Mouse (Mus musculus): ENCODE measurements at regions not wholly inside any gene's neighbourhood (a gene's known extent, or its start where the extent isn't known, plus 50 kb on each side); places are given as distances from the start of the nearest gene placed in this dataset.

DNA sequence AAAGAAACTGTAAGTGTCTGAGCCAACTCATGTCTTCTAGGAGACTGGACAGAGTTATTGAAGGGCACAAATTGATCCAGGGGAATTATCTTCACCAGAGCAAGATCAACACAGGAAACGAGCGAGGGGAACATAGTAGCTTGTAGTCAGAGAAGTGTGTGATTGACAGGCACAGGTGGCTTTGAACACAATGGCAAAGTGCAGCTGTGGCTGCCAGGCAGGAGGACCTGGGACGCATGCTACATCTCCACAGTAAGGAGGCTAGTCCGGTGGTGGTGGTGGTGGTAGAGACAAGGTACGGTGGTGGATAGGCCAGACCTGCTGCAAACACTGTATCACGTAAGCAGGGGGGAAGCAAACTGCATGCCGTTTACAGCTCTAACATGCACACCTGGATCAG is 240.4 kb upstream of the Map3k7 start:
- no peak for ATAC-seq (ENCODE audit: low FRiP score)
- Histone ChIP-seq H3K9ac (no peak overlapping the region), H3K4me2 (no peak overlapping the region), H3K9me3 (0 out of 2 replicates have a peak, but pooled peaks cover 3% of the 10 kb centered on the region), H3K4me3 (replicated peaks) (no peak overlapping the region), H3K36me3 (replicated peaks) (no peaks in the 10 kb centered on the region), H3K27ac (no peak overlapping the region), H3K4me1 (peaks cover 18% of the 10 kb centered on the region), H3K27me3 (no peaks in the 10 kb centered on the region)
- WGBS = 75% methylated on average over 7 of the region's 7 CpGs

DNA sequence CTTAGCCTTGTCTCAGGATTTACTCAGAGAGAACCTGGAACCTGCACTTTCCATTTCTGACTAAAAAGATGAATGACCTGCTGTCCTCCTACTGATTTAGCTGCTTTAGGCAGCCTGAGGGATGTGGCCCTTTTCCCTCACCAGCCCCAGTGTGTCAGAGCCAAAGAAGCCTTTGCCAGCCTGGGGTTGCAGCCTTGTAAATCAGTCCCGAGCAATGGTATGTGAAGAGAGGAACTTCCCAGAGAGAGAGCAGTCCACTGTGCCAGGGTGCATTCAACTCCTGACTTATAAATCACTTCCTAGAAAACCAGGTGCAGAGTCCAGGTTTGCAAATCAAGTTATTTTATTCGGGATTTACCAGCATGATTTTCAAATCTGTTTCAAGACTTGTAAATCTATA is 239.5 kb upstream of the Map3k7 start:
- 0 out of 2 replicates have a peak, but pooled peaks cover 3% of the 10 kb centered on the region for H3K9me3 ChIP-seq
- H3K27ac ChIP-seq = no peak overlapping the region
- no peak for ATAC-seq (ENCODE audit: low FRiP score)
- peaks cover 21% of the 10 kb centered on the region for H3K4me1 ChIP-seq
- WGBS = 88% methylated on average over 2 of the region's 2 CpGs
- no peaks in the 10 kb centered on the region for H3K36me3 ChIP-seq (replicated peaks)
- H3K4me3 ChIP-seq (replicated peaks) = no peak overlapping the region
- no peak overlapping the region for H3K4me2 ChIP-seq
- H3K27me3 ChIP-seq = no peaks in the 10 kb centered on the region
- H3K9ac ChIP-seq = no peak overlapping the region

GRCm38 (mm10) chr4:31727498-31728148 is 236.3 kb upstream of the Map3k7 start:
- peaks cover 21% of the 10 kb centered on the region for H3K4me1 ChIP-seq
- WGBS = 31% methylated on average over 9 of the region's 9 CpGs

GRCm38 (mm10) chr4:31728149-31728516 is 235.8 kb upstream of the Map3k7 start:
- Histone ChIP-seq H3K9ac (no peak overlapping the region), H3K9me3 (no peaks in the 10 kb centered on the region), H3K36me3 (replicated peaks) (no peaks in the 10 kb centered on the region), H3K4me1 (peaks cover 21% of the 10 kb centered on the region), H3K27me3 (no peaks in the 10 kb centered on the region), H3K4me3 (replicated peaks) (no peak overlapping the region), H3K4me2 (peak overlapping the region; percentile 11; the same call in 1 of the 2 replicates), H3K27ac (peak overlapping the region; percentile 42; the same call in 1 of the 2 replicates)
- WGBS = 49% methylated on average over 3 of the region's 3 CpGs
- ATAC-seq (ENCODE audit: low FRiP score) = peak; percentile 61

More at GRCm38 (mm10) chr4:31727498-31728148, 236.3 kb upstream of the Map3k7 start:
- no peak overlapping the region for H3K9ac ChIP-seq
- H3K27ac ChIP-seq = 0 out of 2 replicates have a peak overlapping the region, but pooled peaks have one; percentile 42
- peak overlapping the region; percentile 11; the same call in 1 of the 2 replicates for H3K4me2 ChIP-seq
- H3K9me3 ChIP-seq = no peaks in the 10 kb centered on the region
- H3K4me3 ChIP-seq (replicated peaks) = no peak overlapping the region
- ATAC-seq (ENCODE audit: low FRiP score) = peak; percentile 85
- H3K27me3 ChIP-seq = no peaks in the 10 kb centered on the region
- H3K36me3 ChIP-seq (replicated peaks) = no peaks in the 10 kb centered on the region

GRCm38 (mm10) chr4:31743776-31744175 is 220.1 kb upstream of the Map3k7 start:
- no peak overlapping the region for H3K4me2 ChIP-seq
- H3K36me3 ChIP-seq (replicated peaks) = no peaks in the 10 kb centered on the region
- 0 out of 2 replicates have a peak, but pooled peaks cover 4% of the 10 kb centered on the region for H3K4me1 ChIP-seq
- 91% methylated on average over 3 of the region's 3 CpGs for WGBS
- H3K9me3 ChIP-seq = no peaks in the 10 kb centered on the region
- no peak overlapping the region for H3K27ac ChIP-seq
- H3K27me3 ChIP-seq = no peaks in the 10 kb centered on the region
- ATAC-seq (ENCODE audit: low FRiP score) = no peak
- no peak overlapping the region for H3K9ac ChIP-seq
- no peak overlapping the region for H3K4me3 ChIP-seq (replicated peaks)

DNA sequence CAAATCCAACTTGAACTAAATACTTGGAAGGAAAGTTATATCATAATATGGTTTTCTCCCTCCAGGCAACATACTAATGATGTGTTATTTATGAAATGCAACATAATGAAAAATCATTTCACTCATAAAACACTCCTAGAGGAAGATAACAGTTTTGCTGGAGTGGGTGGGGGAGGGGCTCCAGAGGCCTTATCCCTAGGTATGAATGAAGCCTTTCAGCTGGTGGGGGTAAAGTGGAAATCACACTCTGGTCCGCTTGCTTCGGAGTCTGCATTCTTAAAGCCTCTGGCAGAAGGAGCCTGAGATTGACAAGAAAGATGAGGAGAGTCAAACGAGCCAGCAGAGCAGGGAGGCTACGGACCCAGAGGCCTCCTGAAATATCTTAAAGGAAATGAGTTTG is 219.5 kb upstream of the Map3k7 start:
- Histone ChIP-seq H3K27me3 (no peaks in the 10 kb centered on the region), H3K9ac (no peak overlapping the region), H3K4me1 (0 out of 2 replicates have a peak, but pooled peaks cover 4% of the 10 kb centered on the region), H3K4me3 (replicated peaks) (no peak overlapping the region), H3K27ac (no peak overlapping the region), H3K9me3 (no peaks in the 10 kb centered on the region), H3K36me3 (replicated peaks) (no peaks in the 10 kb centered on the region), H3K4me2 (no peak overlapping the region)
- WGBS = 70% methylated on average over 4 of the region's 4 CpGs
- no peak for ATAC-seq (ENCODE audit: low FRiP score)

DNA sequence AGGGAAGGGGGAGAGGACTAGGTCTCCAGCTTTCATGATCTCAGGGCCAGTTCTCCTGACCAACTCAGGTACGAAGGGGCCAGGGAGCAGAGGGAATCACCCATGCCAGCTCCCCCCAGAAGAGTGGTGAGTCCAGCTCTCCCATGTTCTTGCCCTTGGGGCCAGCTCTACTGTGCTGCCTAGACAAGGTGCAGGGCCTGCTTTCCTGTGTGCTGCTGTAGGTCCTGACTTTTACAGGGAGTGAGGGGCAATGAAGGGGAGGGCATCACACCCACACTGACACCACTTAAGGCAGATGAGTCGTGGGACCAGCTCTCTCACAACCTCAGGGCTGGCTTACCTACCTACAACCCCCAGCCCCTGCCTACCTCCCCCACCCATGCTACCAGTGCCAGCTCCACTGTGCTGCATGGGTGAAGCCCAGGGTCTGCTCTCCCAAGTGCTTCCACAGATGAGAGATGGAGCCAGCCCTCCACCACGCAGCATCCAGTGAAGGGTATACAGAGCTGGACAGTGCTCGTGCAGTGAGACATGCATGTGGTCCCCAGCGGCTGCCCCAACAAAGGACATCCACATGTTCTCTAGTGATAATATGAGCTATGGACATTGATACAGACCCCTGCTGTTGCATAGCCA is 210.1 kb upstream of the Map3k7 start:
- Histone ChIP-seq H3K9me3 (no peaks in the 10 kb centered on the region), H3K27me3 (no peaks in the 10 kb centered on the region), H3K36me3 (replicated peaks) (no peaks in the 10 kb centered on the region), H3K27ac (no peak overlapping the region), H3K4me1 (no peaks in the 10 kb centered on the region), H3K4me2 (no peak overlapping the region), H3K9ac (no peak overlapping the region), H3K4me3 (replicated peaks) (no peak overlapping the region)
- WGBS = 90% methylated on average over 5 of the region's 5 CpGs
- 0 out of 2 replicates have a peak, but pooled peaks have one; percentile 17 for ATAC-seq (ENCODE audit: low FRiP score)

- Histone ChIP-seq H3K4me3 (replicated peaks) (no peak overlapping the region), H3K9ac (no peak overlapping the region), H3K27me3 (no peaks in the 10 kb centered on the region), H3K36me3 (replicated peaks) (no peaks in the 10 kb centered on the region), H3K4me2 (no peak overlapping the region), H3K9me3 (no peaks in the 10 kb centered on the region), H3K27ac (no peak overlapping the region), H3K4me1 (no peaks in the 10 kb centered on the region)
- ATAC-seq (ENCODE audit: low FRiP score) = no peak
- WGBS = 20% methylated on average over 1 of the region's 1 CpGs
Observed at GRCm38 (mm10) chr4:31757126-31757525, 206.8 kb upstream of the Map3k7 start.

DNA sequence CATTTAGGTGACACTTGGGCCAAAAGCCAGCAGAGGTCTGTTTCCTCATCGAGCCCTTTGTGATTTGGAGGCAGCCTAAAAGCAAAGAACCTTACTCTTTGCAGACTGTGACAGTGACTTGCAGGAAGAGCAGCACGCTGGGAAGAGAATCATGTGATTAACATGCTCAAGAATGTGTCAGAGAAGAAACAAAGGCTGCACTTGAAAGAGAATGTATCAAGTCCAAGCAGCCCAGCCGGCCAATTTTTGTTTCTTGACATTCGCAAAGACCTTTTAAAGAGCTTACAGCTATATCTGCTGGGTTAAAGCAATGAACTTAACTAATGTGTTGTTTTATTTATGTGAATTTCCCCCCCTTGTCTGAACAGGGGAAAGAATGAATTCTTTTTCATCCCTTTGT is 203.8 kb upstream of the Map3k7 start:
- Histone ChIP-seq H3K36me3 (replicated peaks) (no peaks in the 10 kb centered on the region), H3K27me3 (no peaks in the 10 kb centered on the region), H3K9me3 (no peaks in the 10 kb centered on the region), H3K4me1 (no peaks in the 10 kb centered on the region), H3K9ac (no peak overlapping the region), H3K27ac (no peak overlapping the region), H3K4me2 (no peak overlapping the region), H3K4me3 (replicated peaks) (no peak overlapping the region)
- WGBS = 55% methylated on average over 4 of the region's 4 CpGs
- ATAC-seq (ENCODE audit: low FRiP score) = no peak

DNA sequence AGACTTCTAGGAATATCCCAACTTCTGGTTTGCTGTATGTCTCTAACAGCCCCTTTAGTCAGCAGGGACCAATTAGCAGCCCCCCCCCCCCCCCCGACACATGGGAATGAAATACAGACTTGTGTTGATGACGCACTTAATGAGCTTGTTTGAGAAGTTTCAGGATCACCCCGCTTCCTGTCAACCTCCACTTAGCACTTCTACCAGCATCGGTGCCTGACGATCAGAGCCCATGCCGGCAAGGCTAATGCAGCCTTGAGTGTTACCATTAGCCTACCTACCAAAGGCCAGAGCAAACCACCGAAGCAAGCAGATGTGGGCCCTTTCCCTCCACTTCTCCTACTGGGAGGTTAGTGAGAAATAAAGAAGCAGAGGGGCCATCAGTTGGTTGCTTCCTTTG is 201.7 kb upstream of the Map3k7 start:
- no peaks in the 10 kb centered on the region for H3K36me3 ChIP-seq (replicated peaks)
- 80% methylated on average over 7 of the region's 7 CpGs for WGBS
- no peak overlapping the region for H3K27ac ChIP-seq
- H3K27me3 ChIP-seq = no peaks in the 10 kb centered on the region
- no peaks in the 10 kb centered on the region for H3K4me1 ChIP-seq
- H3K4me3 ChIP-seq (replicated peaks) = no peak overlapping the region
- no peak overlapping the region for H3K9ac ChIP-seq
- no peak overlapping the region for H3K4me2 ChIP-seq
- no peaks in the 10 kb centered on the region for H3K9me3 ChIP-seq
- no peak for ATAC-seq (ENCODE audit: low FRiP score)

GRCm38 (mm10) chr4:31768026-31768626 is 195.8 kb upstream of the Map3k7 start:
- H3K4me1 ChIP-seq = no peaks in the 10 kb centered on the region
- ATAC-seq (ENCODE audit: low FRiP score) = no peak
- no peaks in the 10 kb centered on the region for H3K9me3 ChIP-seq
- no peak overlapping the region for H3K4me2 ChIP-seq
- H3K4me3 ChIP-seq (replicated peaks) = no peak overlapping the region
- no peak overlapping the region for H3K27ac ChIP-seq
- H3K9ac ChIP-seq = no peak overlapping the region
- H3K27me3 ChIP-seq = no peaks in the 10 kb centered on the region
- H3K36me3 ChIP-seq (replicated peaks) = no peaks in the 10 kb centered on the region
- 92% methylated on average over 6 of the region's 6 CpGs for WGBS

DNA sequence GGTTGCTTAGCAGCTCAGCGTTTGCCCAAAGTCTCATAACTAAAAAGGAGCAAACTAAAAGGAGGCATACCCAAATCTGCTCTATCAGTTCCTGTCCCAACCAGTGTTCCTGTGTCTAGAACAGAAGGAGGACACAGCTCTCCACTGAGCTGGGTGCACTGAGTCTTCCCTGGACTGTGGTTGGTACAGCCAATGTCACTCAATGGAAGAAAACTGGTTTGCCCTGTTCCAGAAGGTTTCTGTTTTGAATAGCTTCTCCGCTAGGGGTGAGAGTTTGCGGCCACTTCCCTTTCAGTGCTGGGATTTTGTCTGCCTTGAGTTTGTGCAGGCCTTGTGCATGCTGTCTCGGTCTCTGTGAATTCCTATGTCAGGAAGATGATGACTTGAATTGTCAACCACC is 194.6 kb upstream of the Map3k7 start:
- Histone ChIP-seq H3K36me3 (replicated peaks) (no peaks in the 10 kb centered on the region), H3K4me1 (no peaks in the 10 kb centered on the region), H3K9ac (no peak overlapping the region), H3K4me2 (no peak overlapping the region), H3K4me3 (replicated peaks) (no peak overlapping the region), H3K27me3 (no peaks in the 10 kb centered on the region), H3K27ac (no peak overlapping the region), H3K9me3 (no peaks in the 10 kb centered on the region)
- 80% methylated on average over 4 of the region's 4 CpGs for WGBS
- no peak for ATAC-seq (ENCODE audit: low FRiP score)
